Mouse (Mus musculus) heart, embryonic 14.5 days (tissue): ENCODE measurements at regions not wholly inside any gene's neighbourhood (a gene's known extent, or its start where the extent isn't known, plus 50 kb on each side); places are given as distances from the start of the nearest gene placed in this dataset.

Experiments
- ATAC-seq: fragments of 200-750 bp; cut with Nextera tagmentation; 2 replicates; pipeline ENCODE4 v1.8.0; 2017; ENCODE audit warnings: low read depth, moderate TSS enrichment; ENCODE audit not compliant: insufficient number of reproducible peaks, insufficient read depth, low FRiP score
- H3K27ac ChIP-seq, 2 experiments: fragments of 200-500 bp in 1 of 2; fragments of 300-500 bp in 1 of 2; sonication (generic) in 1 of 2; replicated peaks in 1 of 2; 2 replicates each; pipeline ENCODE4 v1.5.1; 2012 to 2014; ENCODE audit warnings: low read depth in 2 of 2, low read length in 2 of 2, control low read depth in 1 of 2, mild to moderate bottlenecking in 1 of 2, mixed read lengths in 1 of 2; ENCODE audit not compliant: control insufficient read depth in 1 of 2, insufficient read depth in 1 of 2
- H3K27me3 ChIP-seq: fragments of 300-500 bp; sonication (generic); 2 replicates; pipeline ENCODE4 v1.6.1; 2014; ENCODE audit warnings: mild to moderate bottlenecking, low read length, control low read depth; ENCODE audit not compliant: control insufficient read depth, insufficient read depth
- H3K36me3 ChIP-seq: fragments of 300-500 bp; sonication (generic); 2 replicates; pipeline ENCODE4 v1.6.1; 2014; ENCODE audit warnings: mild to moderate bottlenecking, control low read depth, low read length, mixed read lengths; ENCODE audit not compliant: control insufficient read depth, insufficient read depth
- H3K4me1 ChIP-seq, 2 experiments: fragments of 200-500 bp in 1 of 2; fragments of 300-500 bp in 1 of 2; sonication (generic) in 1 of 2; 2 replicates each; pipeline ENCODE4 v1.6.1; 2012 to 2014; ENCODE audit warnings: low read length in 2 of 2, control low read depth in 1 of 2, mixed read lengths in 1 of 2; ENCODE audit not compliant: control insufficient read depth in 2 of 2, insufficient read depth in 2 of 2
- H3K4me2 ChIP-seq: fragments of 300-500 bp; sonication (generic); 2 replicates; pipeline ENCODE4 v1.6.1; 2014; ENCODE audit warnings: mild to moderate bottlenecking, low read length
- H3K4me3 ChIP-seq, 2 experiments: fragments of 200-500 bp in 1 of 2; fragments of 300-500 bp in 1 of 2; sonication (generic) in 1 of 2; 2 replicates each; pipeline ENCODE4 v1.5.1; 2012 to 2014; ENCODE audit warnings: low read length in 2 of 2, mild to moderate bottlenecking in 2 of 2, control low read depth in 1 of 2, low read depth in 1 of 2, moderate library complexity in 1 of 2; ENCODE audit not compliant: control insufficient read depth in 1 of 2, insufficient read depth in 1 of 2
- H3K9ac ChIP-seq: fragments of 300-500 bp; sonication (generic); 2 replicates; pipeline ENCODE4 v1.6.1; 2014; ENCODE audit warnings: mild to moderate bottlenecking, low read length
- H3K9me3 ChIP-seq: fragments of 300-500 bp; sonication (generic); 2 replicates; pipeline ENCODE4 v1.6.1; 2016; ENCODE audit warnings: low read length, control low read depth; ENCODE audit not compliant: control insufficient read depth
- WGBS: fragments of 180-500 bp; shearing (Covaris S2); extraction: QIAGEN DNeasy Blood & Tissue Kit; methylation state at CpG from one replicate; pipeline ENCODE4 v1.1.7; 2014; 5-methylcytosine and 5-hydroxymethylcytosine counted together

DNA sequence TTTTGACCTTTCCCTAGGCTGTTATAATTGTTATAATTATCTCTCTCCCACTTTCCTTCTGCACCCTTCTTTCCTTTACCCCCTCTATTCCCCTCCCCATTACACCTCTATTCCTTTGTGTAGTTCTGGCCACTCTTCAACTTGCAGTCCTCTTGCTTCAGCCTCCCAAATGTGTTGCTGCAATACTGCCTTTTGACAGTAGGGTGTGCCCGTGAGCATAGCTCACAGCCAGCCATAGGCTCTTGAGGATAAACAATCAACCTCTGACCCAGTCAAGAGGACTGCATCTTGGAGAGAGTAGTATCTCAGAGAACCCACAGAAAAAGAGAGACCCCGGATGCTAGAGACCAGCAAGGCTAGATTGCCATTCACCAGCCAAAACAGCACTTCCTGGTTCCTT is 184.9 kb upstream of the 4930535I16Rik start:
- H3K9me3 ChIP-seq: no peaks in the 10 kb centered on the region
- no peaks in the 10 kb centered on the region for H3K27me3 ChIP-seq
- H3K4me1 ChIP-seq: peaks cover 2 to 4% of the 10 kb centered on the region in 2 experiments; a peak in 1 of 4 replicates
- no peak for ATAC-seq
- H3K27ac ChIP-seq: no peak overlapping the region
- no peak overlapping the region for H3K4me2 ChIP-seq
- no peak overlapping the region for H3K4me3 ChIP-seq
- H3K36me3 ChIP-seq: no peaks in the 10 kb centered on the region
- WGBS: 41% methylated on average over 2 of the region's 2 CpGs
- H3K9ac ChIP-seq: no peak overlapping the region

DNA sequence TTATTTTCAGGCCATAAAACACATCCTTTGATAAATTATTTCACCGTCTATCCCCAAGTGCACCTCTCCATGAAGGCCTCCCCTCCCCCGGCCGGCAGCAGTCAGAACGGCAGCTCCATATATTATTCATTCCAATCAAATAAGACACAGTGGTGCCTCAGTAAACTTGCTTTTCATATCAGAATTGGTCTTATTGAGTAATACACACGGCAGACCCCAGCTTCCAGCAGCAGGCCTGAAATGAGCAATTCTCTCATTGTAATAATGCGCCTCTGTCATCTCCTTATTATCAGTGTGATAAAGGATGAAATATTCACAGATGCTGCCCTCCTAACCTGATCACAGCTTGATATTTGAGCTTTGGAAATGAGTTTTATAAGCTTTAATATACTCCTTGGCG is 169.0 kb upstream of the 4930535I16Rik start:
- no peak overlapping the region for H3K4me2 ChIP-seq
- 86% methylated on average over 7 of the region's 7 CpGs for WGBS
- no peak overlapping the region for H3K9ac ChIP-seq
- no peak for ATAC-seq
- H3K27me3 ChIP-seq: no peaks in the 10 kb centered on the region
- no peak overlapping the region for H3K27ac ChIP-seq
- no peaks in the 10 kb centered on the region for H3K9me3 ChIP-seq
- no peak overlapping the region for H3K4me3 ChIP-seq
- no peaks in the 10 kb centered on the region for H3K4me1 ChIP-seq
- H3K36me3 ChIP-seq: no peaks in the 10 kb centered on the region

- no peak overlapping the region for H3K9ac ChIP-seq
- WGBS: 78% methylated on average over 7 of the region's 7 CpGs
- no peaks in the 10 kb centered on the region for H3K4me1 ChIP-seq
- H3K4me3 ChIP-seq: no peak overlapping the region
- H3K27ac ChIP-seq: no peak overlapping the region
- no peak overlapping the region for H3K4me2 ChIP-seq
- H3K27me3 ChIP-seq: no peaks in the 10 kb centered on the region
- no peak for ATAC-seq
- H3K36me3 ChIP-seq: no peaks in the 10 kb centered on the region
- no peaks in the 10 kb centered on the region for H3K9me3 ChIP-seq
Measured at GRCm38 (mm10) chr4:124086254-124086653, 168.4 kb upstream of the 4930535I16Rik start.

DNA sequence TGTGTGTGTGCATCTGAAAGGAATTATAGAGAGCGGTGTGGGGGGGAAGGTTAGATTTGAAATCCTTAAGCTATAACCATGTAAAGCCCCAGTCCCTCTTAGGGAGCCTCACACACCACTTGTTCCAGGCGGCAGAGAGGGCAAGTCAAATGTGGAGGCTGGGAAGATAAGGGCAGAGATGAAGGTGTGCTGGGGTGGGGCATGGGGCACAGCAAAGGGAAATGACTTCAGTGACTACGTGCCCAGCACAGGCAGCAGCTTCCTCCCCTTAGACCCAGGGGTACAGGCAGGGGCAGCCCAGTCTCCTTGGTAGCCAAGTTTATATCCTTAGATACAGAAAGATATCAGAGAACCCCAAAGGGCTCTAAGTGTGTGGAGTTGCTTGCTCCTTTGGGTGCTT is 161.8 kb upstream of the 4930535I16Rik start:
- 39% methylated on average over 3 of the region's 3 CpGs for WGBS
- no peak for ATAC-seq
- no peaks in the 10 kb centered on the region for H3K9me3 ChIP-seq
- no peaks in the 10 kb centered on the region; a peak in 1 of 4 replicates for H3K4me1 ChIP-seq
- H3K4me3 ChIP-seq: no peak overlapping the region
- H3K9ac ChIP-seq: no peak overlapping the region
- no peaks in the 10 kb centered on the region for H3K27me3 ChIP-seq
- H3K4me2 ChIP-seq: no peak overlapping the region
- H3K36me3 ChIP-seq: no peaks in the 10 kb centered on the region
- H3K27ac ChIP-seq: no peak overlapping the region

DNA sequence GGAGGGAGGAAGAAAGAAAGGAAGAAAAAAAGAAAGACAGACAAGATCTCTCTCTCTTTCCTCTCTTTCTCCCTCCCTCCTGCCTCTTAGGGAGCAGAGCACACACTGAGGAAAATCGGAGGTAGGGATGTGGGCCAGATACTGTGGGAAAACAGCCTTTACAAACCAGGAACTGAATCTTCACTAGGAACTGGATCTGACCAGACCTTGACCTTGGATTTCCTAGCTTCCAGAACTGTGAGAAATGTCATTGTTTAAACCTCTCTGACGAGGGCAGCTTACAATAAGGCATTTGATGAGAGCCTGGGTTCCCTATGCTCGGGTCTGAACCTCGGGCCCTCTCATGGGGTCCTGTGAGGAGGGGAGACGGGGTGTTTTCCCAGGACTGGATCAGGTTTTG is 157.7 kb upstream of the 4930535I16Rik start:
- Histone ChIP-seq H3K36me3 (no peaks in the 10 kb centered on the region), H3K4me2 (no peak overlapping the region), H3K9me3 (no peaks in the 10 kb centered on the region), H3K4me3 (no peak overlapping the region), H3K9ac (no peak overlapping the region), H3K27ac (no peak overlapping the region), H3K27me3 (no peaks in the 10 kb centered on the region), H3K4me1 (no peaks in the 10 kb centered on the region; a peak in 1 of 4 replicates)
- WGBS: 75% methylated on average over 5 of the region's 5 CpGs
- no peak for ATAC-seq

- Histone ChIP-seq H3K4me1 (no peaks in the 10 kb centered on the region), H3K27me3 (no peaks in the 10 kb centered on the region), H3K9ac (no peak overlapping the region), H3K9me3 (no peaks in the 10 kb centered on the region), H3K4me3 (no peak overlapping the region), H3K27ac (no peak overlapping the region), H3K36me3 (no peaks in the 10 kb centered on the region), H3K4me2 (no peak overlapping the region)
- WGBS: 71% methylated on average over 1 of the region's 1 CpGs
- no peak for ATAC-seq
Measured at GRCm38 (mm10) chr4:124073646-124074045, 155.8 kb upstream of the 4930535I16Rik start.

- H3K4me3 ChIP-seq: no peak overlapping the region
- no peaks in the 10 kb centered on the region for H3K27me3 ChIP-seq
- no peak overlapping the region for H3K9ac ChIP-seq
- H3K4me1 ChIP-seq: no peaks in the 10 kb centered on the region
- no peaks in the 10 kb centered on the region for H3K36me3 ChIP-seq
- no peak for ATAC-seq
- WGBS: 93% methylated on average over 3 of the region's 3 CpGs
- no peak overlapping the region for H3K4me2 ChIP-seq
- H3K27ac ChIP-seq: no peak overlapping the region
- no peaks in the 10 kb centered on the region for H3K9me3 ChIP-seq
Measured at GRCm38 (mm10) chr4:124064601-124065000, 146.8 kb upstream of the 4930535I16Rik start.

GRCm38 (mm10) chr4:124063269-124064100 is 145.7 kb upstream of the 4930535I16Rik start:
- ATAC-seq: no peak

More at GRCm38 (mm10) chr4:124063269-124064100, 145.7 kb upstream of the 4930535I16Rik start:
- Histone ChIP-seq H3K27ac (no peak overlapping the region), H3K9me3 (no peaks in the 10 kb centered on the region), H3K36me3 (no peaks in the 10 kb centered on the region), H3K4me1 (no peaks in the 10 kb centered on the region), H3K4me2 (no peak overlapping the region), H3K9ac (no peak overlapping the region), H3K27me3 (no peaks in the 10 kb centered on the region), H3K4me3 (no peak overlapping the region)
- WGBS: 67% methylated on average over 4 of the region's 4 CpGs
